Mouse (Mus musculus): Measurements from ENCODE around the gene Pdha1. TPM values are rescaled to one million over a fixed set of nuclear protein-coding genes. Genes with fewer than 3 reads are reported as not detected.

Gene Pdha1
- total and polyA plus RNA-seq, 3 experiments: 240 to 290 (median 274) TPM

- TF ChIP-seq GATA1 (IDR thresholded peaks at IDR 0.05; ENCODE audit: low read depth, low read length) (no peak), TBP (IDR thresholded peaks at IDR 0.05; ENCODE audit: low read depth, low read length) (peak; percentile 59; the same call in 1 of the 2 replicates)
- H3K4me3 ChIP-seq (ENCODE audit: control insufficient read depth in 1 of 2, insufficient read depth in 1 of 2, low read depth in 2 of 2, low read length in 2 of 2): no peak overlapping the region
- no peak overlapping the region for H3K27ac ChIP-seq (ENCODE audit: control insufficient read depth, low read depth, low read length)
- H3K4me1 ChIP-seq (ENCODE audit: control insufficient read depth in 1 of 2, insufficient read depth in 2 of 2, low read length in 2 of 2): no peaks in the 10 kb centered on the region
- no peak overlapping the region for H3K9ac ChIP-seq (ENCODE audit: control insufficient read depth, low read depth, low read length, poor library complexity, severe bottlenecking)
- H3K27me3 ChIP-seq (ENCODE audit: control insufficient read depth in 1 of 2, insufficient read depth in 2 of 2, low read length in 2 of 2): no peaks in the 10 kb centered on the region
- peaks cover 0 to 3% of the 10 kb centered on the region in 2 experiments for H3K36me3 ChIP-seq (ENCODE audit: control insufficient read depth in 1 of 2, insufficient read depth in 2 of 2, low read length in 2 of 2)
- H3K79me2 ChIP-seq (ENCODE audit: control insufficient read depth, insufficient read depth, low read length, poor library complexity): no peaks in the 10 kb centered on the region
- H3K9me3 ChIP-seq (replicated peaks; ENCODE audit: insufficient read depth, low read length): no peaks in the 10 kb centered on the region
- DNase-seq (ENCODE audit: low read depth, low spot score): no peak
These were observed 46.2 kb downstream of the Pdha1 start for GRCm38 (mm10) chrX:160091973-160092372.

Other genes starting within 250 kb of the Pdha1 start
- 12.7 and 14.8 TPM in 2 replicates for gene Map3k15, start 150.0 kb downstream of the Pdha1 start, total RNA-seq (2012; rRNA removed)
- 10 to 100 TPM in 1 of 2 experiments, not detected in 1; 16.9 TPM for gene Map3k15, start 150.0 kb downstream of the Pdha1 start, polyA plus RNA-seq (2012; ENCODE audit: insufficient read depth in 1 of 2, insufficient read length in 2 of 2, low read depth in 1 of 2, low replicate concordance in 2 of 2, missing spikeins in 1 of 2)